Mouse (Mus musculus): ENCODE measurements at regions not wholly inside any gene's neighbourhood (a gene's known extent, or its start where the extent isn't known, plus 50 kb on each side); places are given as distances from the start of the nearest gene placed in this dataset.

DNA sequence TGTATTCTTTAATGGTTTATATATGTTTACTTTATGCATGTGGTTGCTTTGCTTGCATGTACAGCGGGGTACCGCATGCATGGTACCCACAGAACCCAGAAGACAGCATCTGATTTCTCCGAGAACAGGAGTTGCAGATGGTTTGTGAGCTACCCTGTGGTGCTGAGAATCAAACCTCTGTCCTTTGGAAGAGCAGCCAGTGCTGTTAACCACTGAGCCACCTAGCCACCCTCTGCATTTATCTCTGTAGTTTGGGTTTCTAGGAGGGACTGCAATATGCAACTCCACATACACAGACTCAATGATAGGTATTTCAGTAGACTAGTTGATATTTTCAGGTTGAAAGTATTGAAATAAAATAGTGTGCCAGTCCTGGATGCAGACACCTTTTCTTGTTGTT lies 134.4 kb downstream of the Tex36 start:
- Histone ChIP-seq H3K9me3 (no peaks in the 10 kb centered on the region), H3K36me3 (no peaks in the 10 kb centered on the region), H3K27me3 (replicated peaks) (no peaks in the 10 kb centered on the region), H3K9ac (no peak overlapping the region), H3K4me3 (replicated peaks) (no peak overlapping the region), H3K4me2 (replicated peaks) (no peak overlapping the region), H3K4me1 (replicated peaks) (peaks cover 14% of the 10 kb centered on the region; the same call in 1 of the 2 replicates), H3K27ac (no peak overlapping the region)
- no peak for ATAC-seq
- 95% methylated on average over 3 of the region's 3 CpGs for WGBS

GRCm38 (mm10) chr7:133459306-133459705 lies 142.7 kb downstream of the Tex36 start:
- 65% methylated on average over 7 of the region's 7 CpGs for WGBS
- Histone ChIP-seq H3K9me3 (no peaks in the 10 kb centered on the region), H3K27ac (no peak overlapping the region), H3K9ac (no peak overlapping the region), H3K4me3 (replicated peaks) (no peak overlapping the region), H3K4me2 (replicated peaks) (no peak overlapping the region), H3K27me3 (replicated peaks) (no peaks in the 10 kb centered on the region), H3K36me3 (no peaks in the 10 kb centered on the region), H3K4me1 (replicated peaks) (no peaks in the 10 kb centered on the region; the same call in 1 of the 2 replicates)
- no peak for ATAC-seq

DNA sequence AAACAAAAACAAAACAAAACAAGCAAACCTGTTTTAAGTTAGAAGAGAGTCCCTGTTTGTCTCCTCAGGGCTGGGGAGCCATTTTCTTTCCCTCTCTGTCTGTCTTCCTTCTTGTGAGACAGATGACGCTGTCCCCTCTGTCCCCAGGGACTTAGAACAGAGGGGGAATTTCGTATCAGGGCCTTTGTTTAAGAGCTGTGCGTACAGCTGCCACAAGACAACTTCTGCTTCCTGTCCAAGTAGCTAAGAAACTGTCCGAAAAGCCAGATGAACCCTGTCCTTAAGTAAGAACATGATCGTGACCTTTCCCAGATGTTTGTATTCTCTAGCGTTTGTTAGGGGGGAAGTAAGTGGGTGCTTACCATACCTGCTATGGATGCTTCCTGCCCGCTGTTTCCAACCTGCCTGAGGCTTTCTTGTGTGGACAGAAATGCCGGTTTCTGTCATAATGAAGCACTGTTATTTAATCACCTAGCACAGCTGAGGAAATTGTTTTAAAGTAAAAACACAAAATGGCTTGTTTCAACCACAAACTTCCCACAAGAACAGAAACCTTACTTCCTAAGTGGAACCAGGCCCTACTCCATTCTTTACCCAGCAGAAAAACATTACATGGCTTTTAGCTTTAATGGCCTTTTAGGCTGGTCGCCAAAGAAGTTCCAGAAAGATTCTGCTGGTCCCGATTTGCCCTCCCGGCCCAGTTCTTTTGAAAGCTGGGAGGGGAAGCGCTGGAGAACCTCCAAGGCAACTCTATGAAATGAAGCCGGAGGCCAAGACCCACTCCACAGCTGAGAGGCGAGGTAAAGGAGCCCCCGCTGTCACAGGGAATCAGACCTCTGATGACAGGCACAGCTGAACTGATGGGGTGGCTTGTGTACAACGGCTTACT lies 144.3 kb downstream of the Tex36 start:
- 44% methylated on average over 16 of the region's 16 CpGs for WGBS
- H3K9me3 ChIP-seq = no peaks in the 10 kb centered on the region
- H3K4me3 ChIP-seq (replicated peaks) = no peak overlapping the region
- no peak overlapping the region for H3K9ac ChIP-seq
- H3K27me3 ChIP-seq (replicated peaks) = no peaks in the 10 kb centered on the region
- no peaks in the 10 kb centered on the region; the same call in 1 of the 2 replicates for H3K4me1 ChIP-seq (replicated peaks)
- 0 out of 2 replicates have a peak, but pooled peaks have one; percentile 34 for ATAC-seq
- H3K27ac ChIP-seq = peak overlapping the region; percentile 38
- no peaks in the 10 kb centered on the region for H3K36me3 ChIP-seq
- H3K4me2 ChIP-seq (replicated peaks) = no peak overlapping the region

GRCm38 (mm10) chr7:133450246-133450645 lies 151.7 kb downstream of the Tex36 start:
- Histone ChIP-seq H3K9ac (no peak overlapping the region), H3K9me3 (no peaks in the 10 kb centered on the region)
- 82% methylated on average over 7 of the region's 7 CpGs for WGBS

DNA sequence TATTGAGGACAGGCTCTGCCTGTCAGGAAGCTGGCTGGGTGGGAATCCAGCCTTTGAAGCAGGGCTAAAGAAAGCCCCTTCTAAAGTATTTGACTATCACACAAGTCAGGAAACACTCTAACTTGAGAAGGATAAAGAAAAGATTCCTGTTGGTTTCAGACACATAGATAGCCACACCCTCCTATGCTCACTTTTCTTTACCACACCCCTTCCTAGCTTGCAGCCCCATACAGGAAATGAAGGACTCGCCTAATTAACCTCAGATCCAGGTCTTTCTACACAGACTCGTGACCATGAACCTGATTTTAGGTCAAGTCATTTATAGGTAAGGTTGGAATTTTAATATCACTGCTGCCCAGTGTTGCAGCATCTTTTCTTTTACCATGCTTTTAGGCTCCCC lies 154.9 kb downstream of the Tex36 start:
- no peak for ATAC-seq
- H3K9ac ChIP-seq = no peak overlapping the region
- no peak overlapping the region for H3K4me2 ChIP-seq (replicated peaks)
- H3K36me3 ChIP-seq = no peaks in the 10 kb centered on the region
- no peak overlapping the region for H3K27ac ChIP-seq
- H3K4me1 ChIP-seq (replicated peaks) = no peaks in the 10 kb centered on the region
- H3K9me3 ChIP-seq = no peaks in the 10 kb centered on the region
- H3K4me3 ChIP-seq (replicated peaks) = no peak overlapping the region
- no peaks in the 10 kb centered on the region for H3K27me3 ChIP-seq (replicated peaks)
- WGBS = 28% methylated on average over 2 of the region's 2 CpGs

More at GRCm38 (mm10) chr7:133450246-133450645, 151.7 kb downstream of the Tex36 start:
- H3K27ac ChIP-seq = no peak overlapping the region
- H3K27me3 ChIP-seq (replicated peaks) = no peaks in the 10 kb centered on the region
- ATAC-seq = no peak
- H3K4me1 ChIP-seq (replicated peaks) = no peaks in the 10 kb centered on the region
- H3K4me2 ChIP-seq (replicated peaks) = no peak overlapping the region
- no peak overlapping the region for H3K4me3 ChIP-seq (replicated peaks)
- no peaks in the 10 kb centered on the region for H3K36me3 ChIP-seq

DNA sequence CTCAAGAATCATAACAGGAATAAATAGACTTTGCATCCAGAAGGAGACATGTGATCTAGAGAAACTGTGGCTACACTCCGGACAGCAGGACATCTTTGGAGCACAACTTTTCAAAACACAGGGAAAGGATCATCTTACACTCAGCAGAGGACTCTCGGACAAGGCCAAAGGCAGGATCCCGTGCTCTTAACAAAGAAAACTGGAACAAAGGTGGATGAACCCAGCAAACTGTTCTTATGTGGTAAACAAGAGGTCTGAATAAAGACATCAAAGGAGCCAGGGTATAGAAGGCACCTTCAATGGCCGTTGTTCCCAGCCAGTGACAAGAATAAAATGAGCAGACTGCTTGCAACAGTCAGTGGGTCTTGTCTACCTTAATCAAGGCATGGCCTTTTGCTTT lies 160.3 kb downstream of the Tex36 start:
- no peak for ATAC-seq
- H3K36me3 ChIP-seq = no peaks in the 10 kb centered on the region
- WGBS = 37% methylated on average over 4 of the region's 4 CpGs
- H3K4me3 ChIP-seq (replicated peaks) = no peak overlapping the region
- no peak overlapping the region for H3K27ac ChIP-seq
- H3K9ac ChIP-seq = no peak overlapping the region
- no peaks in the 10 kb centered on the region for H3K27me3 ChIP-seq (replicated peaks)
- no peaks in the 10 kb centered on the region for H3K9me3 ChIP-seq
- no peaks in the 10 kb centered on the region for H3K4me1 ChIP-seq (replicated peaks)
- no peak overlapping the region for H3K4me2 ChIP-seq (replicated peaks)

DNA sequence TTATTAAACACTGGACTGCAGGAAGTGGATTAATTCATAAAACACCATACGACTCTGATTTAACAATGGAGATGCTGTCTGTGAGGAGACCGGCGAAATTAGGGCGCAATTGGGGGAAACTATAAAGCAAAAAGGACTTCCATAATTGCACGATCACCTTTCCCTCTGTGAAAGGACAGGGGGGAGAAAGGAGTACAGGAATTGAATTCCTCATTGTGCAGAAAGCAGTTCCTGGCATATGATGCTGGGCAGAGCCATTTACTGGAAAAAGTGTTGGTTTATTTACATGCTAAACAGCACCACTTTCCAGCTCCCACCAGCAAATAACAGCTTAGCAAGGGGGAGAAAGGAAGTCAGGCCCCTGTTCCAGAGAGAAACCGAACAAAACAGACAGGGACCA lies 160.8 kb downstream of the Tex36 start:
- 67% methylated on average over 6 of the region's 6 CpGs for WGBS
- no peaks in the 10 kb centered on the region for H3K9me3 ChIP-seq
- H3K4me1 ChIP-seq (replicated peaks) = no peaks in the 10 kb centered on the region
- H3K4me3 ChIP-seq (replicated peaks) = no peak overlapping the region
- H3K4me2 ChIP-seq (replicated peaks) = no peak overlapping the region
- no peaks in the 10 kb centered on the region for H3K27me3 ChIP-seq (replicated peaks)
- H3K9ac ChIP-seq = no peak overlapping the region
- H3K36me3 ChIP-seq = no peaks in the 10 kb centered on the region
- no peak for ATAC-seq
- H3K27ac ChIP-seq = no peak overlapping the region

DNA sequence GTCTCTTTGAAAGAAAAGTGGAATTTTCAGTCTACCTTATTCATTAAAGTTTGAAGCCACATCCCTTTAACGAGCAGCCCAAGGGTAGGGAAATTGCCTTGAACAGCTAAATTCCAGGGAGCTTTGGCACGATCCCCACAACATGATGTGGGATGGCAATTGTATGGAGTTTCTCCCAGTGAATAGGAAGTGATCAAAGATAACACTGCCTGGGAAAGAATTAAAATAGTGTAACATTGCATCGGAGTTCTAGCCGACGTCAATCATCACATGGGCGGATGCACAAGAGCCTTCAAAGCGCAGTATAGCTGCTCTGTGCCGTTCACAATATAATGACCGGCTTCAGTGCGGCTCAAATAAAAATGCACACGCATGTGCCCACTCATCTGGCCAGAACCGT lies 161.2 kb downstream of the Tex36 start:
- no peak overlapping the region for H3K4me2 ChIP-seq (replicated peaks)
- no peak overlapping the region for H3K27ac ChIP-seq
- WGBS = 67% methylated on average over 12 of the region's 12 CpGs
- H3K36me3 ChIP-seq = no peaks in the 10 kb centered on the region
- no peak overlapping the region for H3K9ac ChIP-seq
- no peak overlapping the region for H3K4me3 ChIP-seq (replicated peaks)
- no peaks in the 10 kb centered on the region for H3K4me1 ChIP-seq (replicated peaks)
- ATAC-seq = no peak
- no peaks in the 10 kb centered on the region for H3K27me3 ChIP-seq (replicated peaks)
- no peaks in the 10 kb centered on the region for H3K9me3 ChIP-seq

- H3K4me3 ChIP-seq (replicated peaks) = no peak overlapping the region
Observed at GRCm38 (mm10) chr7:133440086-133440485, 161.9 kb downstream of the Tex36 start.

GRCm38 (mm10) chr7:133438631-133439030 lies 163.3 kb downstream of the Tex36 start:
- Histone ChIP-seq H3K9me3 (no peaks in the 10 kb centered on the region), H3K9ac (no peak overlapping the region), H3K4me2 (replicated peaks) (no peak overlapping the region), H3K36me3 (no peaks in the 10 kb centered on the region), H3K4me3 (replicated peaks) (no peak overlapping the region), H3K27ac (no peak overlapping the region), H3K4me1 (replicated peaks) (no peaks in the 10 kb centered on the region; the same call in 1 of the 2 replicates), H3K27me3 (replicated peaks) (no peaks in the 10 kb centered on the region)
- ATAC-seq = no peak
- 75% methylated on average over 6 of the region's 6 CpGs for WGBS

More at GRCm38 (mm10) chr7:133440086-133440485, 161.9 kb downstream of the Tex36 start:
- Histone ChIP-seq H3K4me2 (replicated peaks) (no peak overlapping the region), H3K9ac (no peak overlapping the region), H3K36me3 (no peaks in the 10 kb centered on the region), H3K27ac (no peak overlapping the region), H3K9me3 (no peaks in the 10 kb centered on the region), H3K4me1 (replicated peaks) (no peaks in the 10 kb centered on the region), H3K27me3 (replicated peaks) (no peaks in the 10 kb centered on the region)
- 74% methylated on average over 6 of the region's 6 CpGs for WGBS
- no peak for ATAC-seq

DNA sequence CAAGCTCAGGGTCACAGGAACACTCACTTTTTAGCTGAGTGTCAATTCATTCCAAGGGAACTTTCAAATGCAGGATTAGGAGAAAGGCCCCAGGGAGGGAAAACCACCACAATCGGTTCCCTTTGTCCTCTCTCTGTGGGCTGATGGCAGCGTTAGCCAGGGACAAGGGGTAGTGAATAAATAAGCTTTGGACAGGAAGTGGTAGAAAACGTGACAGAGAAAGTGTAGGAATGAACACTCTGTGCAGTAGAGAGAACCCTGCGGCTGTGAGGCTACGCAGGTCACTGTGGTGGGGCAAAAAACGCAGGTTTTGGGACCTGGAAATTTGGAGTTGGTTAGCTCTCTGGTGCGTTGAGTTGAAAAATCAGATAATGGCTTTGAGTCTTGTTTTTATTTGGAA lies 164.1 kb downstream of the Tex36 start:
- Histone ChIP-seq H3K4me2 (replicated peaks) (no peak overlapping the region), H3K27ac (no peak overlapping the region), H3K36me3 (no peaks in the 10 kb centered on the region), H3K4me1 (replicated peaks) (no peaks in the 10 kb centered on the region; the same call in 1 of the 2 replicates), H3K9me3 (no peaks in the 10 kb centered on the region), H3K4me3 (replicated peaks) (no peak overlapping the region), H3K27me3 (replicated peaks) (no peaks in the 10 kb centered on the region), H3K9ac (no peak overlapping the region)
- WGBS = 44% methylated on average over 7 of the region's 7 CpGs
- no peak for ATAC-seq

DNA sequence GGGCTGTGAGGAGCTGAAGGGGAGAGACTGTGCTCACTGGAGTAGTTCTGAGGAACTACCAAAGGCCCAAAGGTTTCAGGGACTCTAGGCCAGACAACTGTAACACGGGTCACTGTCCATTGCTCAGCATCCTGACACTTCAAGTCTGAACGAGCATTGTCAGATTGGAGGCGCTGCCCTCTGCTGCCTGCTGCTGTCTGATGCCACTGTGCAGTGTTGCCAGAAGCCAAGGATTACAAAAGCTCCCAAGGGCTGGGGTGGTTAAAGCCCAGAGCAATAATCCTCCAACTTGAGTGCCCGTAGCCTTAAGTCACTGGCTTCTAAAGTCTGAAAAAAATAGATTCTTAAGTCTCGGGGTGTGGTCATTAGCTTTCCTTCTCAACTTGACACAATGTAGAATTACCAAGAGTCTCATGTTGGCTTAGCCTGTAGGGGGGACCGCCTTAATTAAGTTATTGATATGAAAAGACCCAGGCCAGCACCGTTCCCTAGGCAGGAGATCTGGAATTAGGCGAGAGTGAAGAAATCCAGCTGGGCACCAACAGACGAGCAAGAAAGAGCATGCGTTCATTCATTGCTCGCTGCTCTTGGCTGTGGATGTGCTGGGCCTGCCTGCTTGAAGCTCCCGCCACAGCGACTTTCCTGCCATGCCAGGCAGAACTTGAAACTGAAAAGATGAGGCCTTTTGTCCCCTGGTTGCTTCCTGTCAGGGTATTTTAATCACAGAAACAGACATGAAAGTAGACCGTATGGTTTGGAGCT lies 166.2 kb downstream of the Tex36 start:
- Histone ChIP-seq H3K36me3 (no peaks in the 10 kb centered on the region), H3K27ac (no peak overlapping the region), H3K4me2 (replicated peaks) (no peak overlapping the region), H3K9me3 (no peaks in the 10 kb centered on the region), H3K9ac (no peak overlapping the region), H3K4me1 (replicated peaks) (no peaks in the 10 kb centered on the region; the same call in 1 of the 2 replicates), H3K4me3 (replicated peaks) (no peak overlapping the region), H3K27me3 (replicated peaks) (no peaks in the 10 kb centered on the region)
- 68% methylated on average over 14 of the region's 14 CpGs for WGBS
- ATAC-seq = no peak

All from intestine, embryonic 15.5 days (tissue).